Mouse (Mus musculus): Measurements from ENCODE around the gene Mapre3. TPM values are rescaled to one million over a fixed set of nuclear protein-coding genes. Genes with fewer than 3 reads are reported as not detected.
A peak's percentile ranks its signal among the peaks of the same experiment; 100 is the strongest.

Gene Mapre3
- polyA plus RNA-seq, 1 experiment: 81.8 TPM

DNA sequence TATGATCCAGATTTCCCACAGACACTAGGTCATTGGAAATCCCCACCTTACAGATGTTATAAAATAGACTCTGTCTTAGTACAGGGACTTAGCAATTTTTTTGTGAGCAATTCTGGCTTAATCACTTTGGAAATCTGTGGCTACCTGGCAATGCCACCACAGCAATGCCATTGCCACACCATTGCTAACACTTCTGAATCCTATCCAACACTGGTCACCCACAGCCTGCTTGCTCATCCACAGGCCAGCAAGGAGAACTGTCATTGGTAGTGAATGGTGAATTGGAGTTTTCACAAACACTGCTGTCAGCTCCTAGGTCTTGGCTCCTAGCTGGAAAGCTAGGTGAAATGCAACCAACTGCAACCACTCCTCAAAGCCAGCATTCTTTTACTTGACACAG lies 96.0 kb downstream of the Mapre3 start:
- TF ChIP-seq CTCF (IDR thresholded peaks at IDR 0.05; ENCODE audit: insufficient read depth, low read length) (no peak), POLR2A (IDR thresholded peaks at IDR 0.05; ENCODE audit: borderline replicate concordance, extremely low read depth, low read depth, low read length) (no peak)
- peaks cover 30% of the 10 kb centered on the region for H3K4me1 ChIP-seq (ENCODE audit: control insufficient read depth, insufficient read depth, low read length)
- no peak overlapping the region for H3K4me3 ChIP-seq (replicated peaks; ENCODE audit: extremely low read depth, low read depth, low read length)
- DNase-seq: no peak

DNA sequence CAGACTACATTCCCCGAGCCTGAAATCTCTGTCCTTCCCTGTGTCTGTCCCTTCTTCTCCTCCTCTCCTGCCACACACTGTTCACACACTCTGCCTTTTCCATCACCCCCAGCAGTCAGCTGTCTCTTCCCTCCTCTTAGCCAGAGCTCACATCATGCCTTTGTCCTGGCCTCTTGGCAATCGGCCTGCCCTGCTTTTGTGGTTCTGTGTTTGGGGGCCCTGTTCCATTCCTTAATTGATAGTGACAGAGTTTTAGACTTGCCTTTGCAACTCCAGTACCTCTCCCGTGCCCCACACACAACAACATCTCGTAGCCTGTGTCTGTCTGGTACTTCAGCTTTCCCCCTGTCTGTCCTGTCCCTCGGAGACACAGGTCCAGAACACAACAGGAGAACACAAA lies 97.7 kb downstream of the Mapre3 start:
- H3K4me1 ChIP-seq (ENCODE audit: control insufficient read depth, insufficient read depth, low read length): peaks cover 39% of the 10 kb centered on the region
- no peak for DNase-seq

GRCm38 (mm10) chr5:30913060-30913841 lies 98.8 kb downstream of the Mapre3 start, which contains the start of gene Emilin1:
TSS of gene Emilin1 (plus strand) at chr5:30913402.
- TF ChIP-seq POLR2A (IDR thresholded peaks at IDR 0.05; ENCODE audit: borderline replicate concordance, extremely low read depth, low read depth, low read length): peak; percentile 51; the same call in 1 of the 2 replicates
- TF ChIP-seq CTCF (IDR thresholded peaks at IDR 0.05; ENCODE audit: insufficient read depth, low read length): no peak
- DNase-seq: peak; percentile 41
- peaks cover 36% of the 10 kb centered on the region for H3K4me1 ChIP-seq (ENCODE audit: control insufficient read depth, insufficient read depth, low read length)
- H3K4me3 ChIP-seq (replicated peaks; ENCODE audit: extremely low read depth, low read depth, low read length): peak within 1 kb of the TSS; percentile 64
- 21% methylated on average over 13 of the region's 13 CpGs for WGBS

More for the DNA sequence above, 97.7 kb downstream of the Mapre3 start:
- 59% methylated on average over 5 of the region's 5 CpGs for WGBS
- no peak overlapping the region for H3K4me3 ChIP-seq (replicated peaks; ENCODE audit: extremely low read depth, low read depth, low read length)
- TF ChIP-seq CTCF (IDR thresholded peaks at IDR 0.05; ENCODE audit: insufficient read depth, low read length) (no peak), POLR2A (IDR thresholded peaks at IDR 0.05; ENCODE audit: borderline replicate concordance, extremely low read depth, low read depth, low read length) (no peak)

DNA sequence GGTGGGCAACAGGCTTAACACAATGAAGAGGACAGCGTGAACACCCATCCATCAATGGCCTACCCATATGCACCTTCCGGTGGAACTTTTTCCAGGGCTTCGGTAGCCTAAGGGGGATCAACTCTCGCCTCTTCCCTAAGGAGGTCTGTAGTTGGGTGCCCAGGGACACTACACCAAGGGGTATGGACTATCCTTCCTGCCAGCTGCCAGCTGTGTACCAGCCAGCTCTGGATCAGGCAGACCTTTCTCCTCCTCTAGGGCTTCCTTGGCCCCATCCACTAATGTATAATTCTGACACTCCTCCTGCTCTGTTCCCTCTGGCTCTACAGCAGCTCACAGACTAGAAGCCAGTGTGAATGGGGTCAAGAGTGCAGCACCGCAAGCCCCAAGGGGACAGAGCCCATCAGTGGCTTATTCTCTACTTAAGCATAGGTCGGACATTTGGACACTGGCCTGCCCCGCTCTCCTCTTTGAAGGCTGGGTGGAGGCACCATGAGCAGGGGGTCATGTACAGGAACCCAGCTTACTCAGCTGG lies 99.7 kb downstream of the Mapre3 start:
- Histone ChIP-seq H3K4me3 (replicated peaks; ENCODE audit: extremely low read depth, low read depth, low read length) (peak overlapping the region; percentile 64), H3K4me1 (ENCODE audit: control insufficient read depth, insufficient read depth, low read length) (peaks cover 35% of the 10 kb centered on the region)
- no peak for TF ChIP-seq CTCF (IDR thresholded peaks at IDR 0.05; ENCODE audit: insufficient read depth, low read length)
- no peak for TF ChIP-seq POLR2A (IDR thresholded peaks at IDR 0.05; ENCODE audit: borderline replicate concordance, extremely low read depth, low read depth, low read length)
- WGBS: 32% methylated on average over 7 of the region's 7 CpGs
- no peak for DNase-seq

DNA sequence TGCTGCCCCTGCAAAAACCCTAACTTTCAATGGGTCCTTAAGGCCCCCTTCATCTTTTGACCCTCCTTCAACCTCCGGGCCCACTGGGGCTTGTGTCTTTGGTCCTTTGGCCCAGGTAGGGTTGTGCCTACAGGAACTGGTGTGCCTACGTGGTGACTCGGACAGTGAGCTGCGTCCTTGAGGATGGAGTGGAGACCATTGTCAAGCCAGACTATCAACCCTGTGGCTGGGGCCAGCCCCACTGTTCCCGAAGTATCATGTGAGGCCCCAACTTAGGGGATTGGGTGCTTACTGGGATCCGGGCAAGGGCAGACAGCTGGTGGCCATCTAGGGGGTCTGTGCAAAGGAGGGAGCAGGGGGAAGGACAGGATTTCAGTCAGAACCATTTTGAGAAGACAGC lies 100.4 kb downstream of the Mapre3 start:
- DNase-seq: no peak
- no peak for TF ChIP-seq POLR2A (IDR thresholded peaks at IDR 0.05; ENCODE audit: borderline replicate concordance, extremely low read depth, low read depth, low read length)
- TF ChIP-seq CTCF (IDR thresholded peaks at IDR 0.05; ENCODE audit: insufficient read depth, low read length): no peak
- Histone ChIP-seq H3K4me3 (replicated peaks; ENCODE audit: extremely low read depth, low read depth, low read length) (peak overlapping the region; percentile 3), H3K4me1 (ENCODE audit: control insufficient read depth, insufficient read depth, low read length) (peaks cover 35% of the 10 kb centered on the region)
- WGBS: 37% methylated on average over 6 of the region's 6 CpGs

GRCm38 (mm10) chr5:30915456-30915855 lies 101.0 kb downstream of the Mapre3 start:
- no peak for DNase-seq
- Histone ChIP-seq H3K4me3 (replicated peaks; ENCODE audit: extremely low read depth, low read depth, low read length) (peak overlapping the region; percentile 1), H3K4me1 (ENCODE audit: control insufficient read depth, insufficient read depth, low read length) (peaks cover 35% of the 10 kb centered on the region)
- no peak for TF ChIP-seq POLR2A (IDR thresholded peaks at IDR 0.05; ENCODE audit: borderline replicate concordance, extremely low read depth, low read depth, low read length)
- TF ChIP-seq CTCF (IDR thresholded peaks at IDR 0.05; ENCODE audit: insufficient read depth, low read length): no peak
- 26% methylated on average over 9 of the region's 9 CpGs for WGBS

Other genes starting within 250 kb of the Mapre3 start
- 85.5 and 98.7 TPM in 2 replicates for gene Kcnk3, start 226.5 kb upstream of the Mapre3 start, polyA plus RNA-seq (2012; rRNA removed)
- gene Slc35f6, start 166.7 kb upstream of the Mapre3 start, polyA plus RNA-seq (2012; rRNA removed): 82.9 and 97.2 TPM in 2 replicates
- gene Cenpa, start 147.9 kb upstream of the Mapre3 start, polyA plus RNA-seq (2012; rRNA removed): 12.2 and 13.8 TPM in 2 replicates
- gene Dpysl5, start 103.1 kb upstream of the Mapre3 start, polyA plus RNA-seq (2012; rRNA removed): 5.6 and 7.9 TPM in 2 replicates
- 85.7 and 86.6 TPM in 2 replicates for gene Tmem214, start 53.4 kb downstream of the Mapre3 start, polyA plus RNA-seq (2012; rRNA removed)
- gene Agbl5, start 74.1 kb downstream of the Mapre3 start, polyA plus RNA-seq (2012; rRNA removed): 19.2 and 20.8 TPM in 2 replicates
- gene Ost4, start 93.1 kb downstream of the Mapre3 start, polyA plus RNA-seq (2012; rRNA removed): 218 and 230 TPM in 2 replicates
- gene Emilin1, start 98.8 kb downstream of the Mapre3 start, polyA plus RNA-seq (2012; rRNA removed): 89.9 and 107 TPM in 2 replicates
- gene Khk, start 106.8 kb downstream of the Mapre3 start, polyA plus RNA-seq (2012; rRNA removed): 39.0 and 46.6 TPM in 2 replicates
- gene Cgref1, start 130.9 kb downstream of the Mapre3 start, polyA plus RNA-seq (2012; rRNA removed): 2.7 and 5.7 TPM in 2 replicates
- gene Preb, start 145.7 kb downstream of the Mapre3 start, polyA plus RNA-seq (2012; rRNA removed): 196 and 253 TPM in 2 replicates
- 0.95 and 1.2 TPM in 2 replicates for gene Tcf23, start 154.0 kb downstream of the Mapre3 start, polyA plus RNA-seq (2012; rRNA removed)
- 113 and 122 TPM in 2 replicates for gene Atraid, start 233.7 kb downstream of the Mapre3 start, polyA plus RNA-seq (2012; rRNA removed)
- gene Slc5a6, start 234.3 kb downstream of the Mapre3 start, polyA plus RNA-seq (2012; rRNA removed): 16.3 and 19.1 TPM in 2 replicates
- gene Cad, start 240.1 kb downstream of the Mapre3 start, polyA plus RNA-seq (2012; rRNA removed): 27.6 and 28.6 TPM in 2 replicates